Mouse (Mus musculus): ENCODE results near the gene Sptbn4.
"Not testable (repeated sequence)": the region's sequence is repeated elsewhere in the genome, so short reads cannot be mapped to it uniquely, and the experiment has no call there.

Gene Sptbn4

DNA sequence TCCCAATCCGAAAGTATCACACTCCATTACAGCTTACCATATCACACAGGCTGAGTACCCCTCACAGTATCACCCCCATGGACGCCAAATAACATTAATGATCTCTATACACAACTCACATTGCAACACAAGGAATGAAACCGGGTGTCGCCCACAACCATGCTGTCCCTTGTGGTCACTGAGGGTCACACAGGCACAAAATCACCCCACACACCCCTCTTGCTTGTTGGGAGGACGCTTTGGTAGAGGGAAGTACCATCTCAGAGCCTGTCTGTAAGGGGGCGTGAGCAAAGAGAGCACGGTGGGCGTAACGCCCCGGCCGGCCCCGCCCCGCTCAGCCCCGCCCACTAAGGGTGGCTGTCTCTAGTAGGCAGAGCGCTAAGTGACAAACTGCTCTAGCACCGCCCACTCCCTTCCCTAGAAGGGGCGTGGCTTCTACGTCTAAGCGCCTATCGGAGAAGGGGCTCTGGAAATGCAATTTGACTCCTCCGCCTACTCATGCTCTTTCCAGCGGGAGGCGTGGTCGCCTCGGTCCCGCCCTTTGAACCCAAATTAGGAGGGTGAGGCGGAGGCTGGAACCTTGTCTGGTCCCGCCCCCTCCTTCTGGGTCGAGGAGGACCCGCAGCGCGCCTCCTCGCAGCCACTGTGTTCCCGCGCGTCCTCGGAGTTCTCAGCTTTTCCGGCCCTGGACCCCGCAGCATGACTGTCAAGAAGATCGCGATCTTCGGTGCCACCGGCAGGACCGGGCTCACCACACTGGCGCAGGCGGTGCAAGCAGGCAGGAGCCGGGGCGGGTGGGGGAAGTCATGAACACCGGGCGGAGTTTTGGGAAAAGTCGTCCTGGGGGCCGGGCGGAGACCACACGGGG lies at the start of gene Sptbn4, which contains the start of gene Blvrb:
Sptbn4 (minus strand) TSS at position 268 of the 868 bp plus-strand sequence.
Blvrb (plus strand) TSS at position 560 of the 868 bp plus-strand sequence.
- DNase-seq, result peak; percentile 100

DNA sequence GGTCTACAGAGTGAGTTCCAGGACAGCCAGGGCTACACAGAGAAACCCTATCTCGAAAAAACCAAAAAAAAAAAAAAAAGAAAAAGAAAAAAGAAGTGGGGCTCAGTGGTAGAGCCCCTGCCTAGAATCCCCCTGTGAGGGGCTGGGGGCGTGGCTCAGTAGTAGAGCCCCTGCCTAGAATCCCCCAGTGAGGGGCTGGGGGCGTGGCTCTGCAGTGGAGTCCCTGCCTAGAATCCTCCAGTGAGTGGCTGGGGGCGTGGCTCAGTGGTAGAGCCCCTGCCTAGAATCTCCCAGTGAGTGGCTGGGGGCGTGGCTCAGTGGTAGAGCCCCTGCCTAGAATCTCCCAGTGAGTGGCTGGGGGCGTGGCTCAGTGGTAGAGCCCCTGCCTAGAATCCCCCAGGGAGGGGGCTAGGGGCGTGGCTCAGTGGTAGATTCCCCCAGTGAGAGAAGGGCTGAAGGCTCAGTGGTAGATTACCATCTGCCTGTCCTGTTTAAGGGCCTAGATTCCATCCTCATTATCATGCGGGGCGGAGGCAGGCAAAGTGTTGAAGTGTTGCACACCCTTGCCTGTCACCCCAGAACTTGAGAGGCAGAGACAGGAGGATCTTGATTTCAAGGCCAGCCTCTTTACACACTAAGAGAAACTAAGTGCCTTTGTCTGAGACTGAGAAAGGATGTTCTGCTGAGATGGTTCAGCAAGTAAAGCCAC lies 47.3 kb upstream of the Sptbn4 start:
- DNase-seq, result not testable (repeated sequence)

DNA sequence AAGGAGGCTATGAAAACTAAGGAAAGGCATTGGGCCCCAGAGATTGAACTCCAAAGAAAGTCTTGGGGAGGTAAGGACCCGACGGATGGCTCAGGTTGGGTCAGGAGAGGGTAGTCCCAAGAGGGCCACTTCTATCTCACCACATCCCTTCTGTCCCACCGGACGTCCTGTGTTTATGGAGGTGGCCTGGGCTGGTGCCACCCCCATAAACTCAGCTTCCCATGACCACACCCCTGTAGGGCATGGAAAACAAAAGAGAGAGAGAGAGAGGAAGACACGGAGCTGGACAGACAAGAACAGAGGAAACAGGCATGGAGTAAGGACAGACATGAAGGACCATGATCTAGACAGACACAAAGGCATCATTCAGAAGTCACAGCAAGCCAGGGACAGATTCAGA lies 46.0 kb upstream of the Sptbn4 start:
- no peak for DNase-seq

DNA sequence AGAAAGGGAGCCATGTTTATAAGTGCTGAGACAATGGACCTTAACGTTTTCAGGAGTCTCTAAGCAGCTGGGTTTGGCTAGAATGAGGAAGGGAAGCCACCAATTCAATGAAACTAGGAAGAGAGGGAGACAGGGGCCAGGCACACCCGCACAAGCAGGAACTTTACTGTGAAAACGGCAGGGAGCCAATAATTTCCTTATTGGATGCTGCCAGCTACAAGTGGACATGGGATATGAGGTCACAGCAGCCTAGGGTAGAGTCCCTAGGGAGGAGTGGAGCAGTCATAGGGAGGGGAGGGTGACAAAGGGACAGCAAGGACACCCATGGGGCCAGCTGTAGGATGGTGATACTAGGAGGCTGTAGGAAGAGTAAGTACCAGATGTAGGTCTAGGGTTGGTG lies 45.5 kb upstream of the Sptbn4 start:
- no peak for DNase-seq

DNA sequence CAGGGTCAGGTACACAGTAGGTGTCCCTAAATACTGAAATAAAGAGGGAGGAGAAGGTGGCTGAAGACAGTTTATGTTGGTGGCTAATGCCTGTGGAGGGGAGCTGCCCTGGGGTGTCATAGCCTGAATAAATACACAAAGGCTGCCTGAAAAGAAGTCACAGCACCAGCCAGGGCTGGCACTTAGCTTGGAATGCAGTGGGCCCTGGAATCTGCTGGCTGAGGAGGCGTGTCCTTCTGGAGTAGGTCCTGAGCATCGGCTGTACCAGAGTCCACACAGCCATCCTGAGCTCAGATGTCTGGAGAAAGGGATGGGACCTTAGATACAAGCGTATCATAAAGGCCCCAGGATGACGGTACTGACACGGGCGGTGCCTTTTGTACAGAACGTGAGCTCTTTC lies 44.4 kb upstream of the Sptbn4 start:
- no peak for DNase-seq

DNA sequence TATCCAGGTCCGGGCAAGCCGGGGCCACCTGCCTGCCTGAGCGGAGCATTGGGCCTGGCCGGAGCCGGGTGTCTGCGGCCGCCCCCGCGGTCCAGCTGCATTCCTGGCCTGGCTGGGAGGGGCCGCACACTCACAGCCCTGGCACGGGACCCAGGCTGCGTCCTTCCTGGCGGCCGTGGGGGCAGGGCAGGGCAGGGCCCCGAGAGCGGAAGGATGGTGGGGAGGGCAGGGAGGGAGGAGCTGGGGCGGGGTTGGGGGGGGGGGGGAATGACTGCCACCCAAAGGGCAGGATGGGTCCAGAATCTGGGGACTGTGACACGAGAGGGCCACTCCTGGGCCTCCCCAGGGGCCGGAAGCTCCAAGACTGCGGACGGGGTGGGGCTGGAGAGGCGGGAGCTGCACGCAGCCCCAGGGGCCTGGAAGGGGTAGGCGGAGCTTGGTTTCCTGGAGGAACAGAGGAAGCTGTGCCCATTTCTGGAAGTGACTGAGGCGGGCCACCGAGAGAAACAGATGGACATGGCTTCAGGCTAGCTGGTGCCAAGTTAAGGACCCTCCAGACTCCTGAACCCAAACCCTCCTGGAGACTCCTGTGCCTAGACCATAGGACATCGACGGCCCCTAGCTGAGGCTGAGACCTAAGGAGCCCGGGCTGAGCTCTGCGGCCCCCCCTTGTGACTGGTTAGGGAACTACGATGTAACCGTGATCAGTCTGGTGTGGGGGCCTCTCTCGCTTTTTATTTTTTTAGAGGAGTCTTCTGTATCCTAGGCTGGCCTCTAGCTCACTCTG lies 43.2 kb upstream of the Sptbn4 start:
- DNase-seq, result peak; percentile 91

DNA sequence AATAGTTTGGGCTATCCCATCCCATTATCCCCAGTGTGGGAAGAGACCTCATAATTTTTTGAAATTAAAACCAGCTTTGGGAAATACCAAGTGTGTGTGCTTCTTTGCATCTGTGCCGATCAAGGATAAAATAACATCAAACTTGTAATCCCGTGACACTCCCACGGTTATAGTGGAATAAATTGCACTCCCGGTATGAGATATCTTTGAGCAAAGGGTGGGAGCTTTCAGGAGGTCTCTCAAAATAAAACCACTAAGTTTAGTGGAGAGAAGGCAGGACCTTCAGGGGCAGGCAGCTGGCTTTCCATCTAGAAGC lies 42.7 kb upstream of the Sptbn4 start:
- DNase-seq, result no peak

DNA sequence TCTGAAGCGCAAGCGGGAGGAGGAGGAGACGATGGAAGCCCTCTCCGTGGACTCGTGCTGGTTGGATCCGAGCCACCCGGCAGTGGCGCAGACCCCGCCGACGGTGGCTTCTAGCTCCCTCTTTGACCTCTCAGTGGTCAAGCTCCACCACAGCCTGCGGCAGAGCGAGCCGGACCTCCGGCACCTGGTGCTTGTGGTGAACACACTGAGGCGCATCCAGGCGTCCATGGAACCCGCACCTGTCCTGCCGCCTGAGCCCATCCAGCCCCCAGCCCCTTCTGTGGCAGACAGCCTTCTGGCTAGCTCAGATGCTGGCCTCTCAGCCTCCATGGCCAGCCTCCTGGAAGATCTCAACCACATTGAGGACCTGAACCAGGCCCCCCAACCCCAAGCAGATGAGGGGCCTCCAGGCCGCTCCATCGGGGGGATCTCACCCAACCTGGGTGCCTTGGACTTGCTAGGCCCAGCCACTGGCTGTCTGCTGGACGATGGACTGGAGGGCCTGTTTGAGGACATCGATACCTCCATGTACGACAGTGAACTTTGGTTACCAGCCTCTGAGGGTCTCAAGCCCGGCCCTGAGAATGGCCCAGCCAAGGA lies 41.9 kb upstream of the Sptbn4 start:
- no peak for DNase-seq

DNA sequence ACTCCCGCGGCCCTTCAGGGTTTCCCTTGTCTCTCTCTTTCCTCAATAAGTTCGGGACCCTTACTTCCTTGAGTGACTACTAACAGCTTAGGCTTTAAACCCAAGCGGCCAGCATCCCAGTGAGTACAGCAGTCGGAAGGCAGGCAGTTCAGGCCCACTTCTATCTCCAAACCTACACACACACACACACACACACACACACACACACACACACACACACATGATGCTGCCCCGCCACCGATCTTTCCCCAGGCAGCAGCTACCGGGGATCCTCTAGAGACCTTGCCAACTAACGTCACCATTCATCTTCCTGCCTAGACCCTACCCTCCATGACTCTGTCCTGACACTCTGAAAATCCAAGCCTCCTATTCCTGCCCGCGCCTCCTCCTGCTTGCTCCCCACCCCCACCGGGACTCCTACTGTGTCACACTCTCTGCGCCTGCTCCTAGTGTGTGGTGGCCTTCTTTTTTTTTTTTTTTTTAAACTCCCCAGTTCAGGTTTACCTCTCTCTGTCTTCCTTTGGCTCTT lies 40.3 kb upstream of the Sptbn4 start:
- peak; percentile 49 for DNase-seq

DNA sequence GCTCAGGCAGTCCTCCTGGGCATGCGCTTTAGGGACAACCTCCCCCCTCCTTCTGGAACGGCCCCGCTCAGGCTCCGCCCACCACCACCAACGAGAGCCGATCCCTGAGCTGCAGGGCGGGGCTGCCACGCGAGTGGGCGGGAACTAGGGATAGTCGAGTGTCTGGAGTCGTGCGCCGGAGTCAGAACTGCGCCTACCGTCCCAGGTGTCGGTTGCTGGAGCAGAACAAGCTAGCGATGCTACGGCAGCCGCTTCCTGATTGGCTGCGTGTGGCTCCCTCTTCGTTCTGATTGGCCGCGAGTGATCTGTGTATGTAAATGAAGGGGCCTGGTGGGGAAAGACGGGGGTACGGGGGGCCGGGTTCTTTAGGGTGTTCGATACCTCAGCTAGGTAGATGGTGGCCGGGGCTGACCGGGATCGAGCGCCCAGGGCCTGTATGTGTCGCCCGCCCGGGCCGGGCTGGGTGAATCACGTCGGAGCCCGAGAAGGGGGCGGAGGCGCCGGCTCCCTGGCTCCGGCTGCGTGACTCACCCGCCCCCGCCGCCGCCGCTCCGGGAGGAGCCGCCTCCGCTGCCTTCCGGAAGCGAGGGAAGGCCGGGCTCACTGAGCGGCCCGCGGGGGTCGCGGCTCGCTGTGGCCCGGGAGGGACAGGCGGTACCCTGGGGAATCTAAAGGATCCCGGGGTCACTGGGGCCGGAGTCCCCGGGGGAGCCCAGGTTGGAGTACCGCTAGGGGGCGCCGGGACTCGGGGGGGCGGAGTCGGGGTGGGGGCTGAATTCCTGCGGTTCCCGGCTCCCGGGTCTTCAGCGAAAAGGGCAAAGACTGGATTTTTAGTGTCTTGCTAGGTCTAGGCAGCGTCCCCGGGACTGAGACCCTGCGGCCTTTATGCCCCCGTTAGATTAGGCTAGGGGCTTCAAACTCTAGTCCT lies 39.5 kb upstream of the Sptbn4 start, which contains the start of gene Sertad1:
Sertad1 (plus strand) TSS at position 141 of the 928 bp plus-strand sequence.
- DNase-seq, result peak; percentile 100

DNA sequence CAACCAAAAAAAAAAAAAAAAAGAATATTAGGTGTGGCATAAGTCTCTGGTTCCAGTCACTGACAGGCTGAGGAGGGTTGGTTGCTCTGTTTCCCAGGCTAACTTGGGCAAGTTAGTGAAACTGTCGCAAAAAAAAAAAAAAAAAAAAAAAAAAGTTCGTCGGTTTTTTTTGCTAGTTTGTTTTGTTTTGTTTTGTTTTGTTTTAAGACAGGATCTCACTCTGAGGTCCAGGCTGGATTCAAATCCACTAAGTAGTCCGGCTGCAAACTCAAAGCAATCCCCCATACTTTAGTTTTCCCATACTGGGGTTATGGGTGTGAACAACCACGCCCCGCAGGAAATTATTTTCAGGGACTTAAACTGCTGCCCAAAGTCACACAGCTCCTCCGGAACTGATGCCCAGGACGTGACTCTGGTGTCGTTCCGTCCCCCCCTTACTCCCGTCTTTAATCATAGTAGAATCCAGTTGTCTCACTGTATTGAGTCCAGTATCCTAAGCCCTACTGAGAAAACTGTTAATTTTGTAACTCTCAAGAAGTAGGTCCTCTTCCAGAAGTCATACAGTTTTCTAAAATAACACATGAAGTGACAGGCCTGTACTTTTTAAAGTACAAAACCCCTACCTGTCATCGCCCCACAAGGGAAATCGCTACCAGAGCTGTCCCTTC lies 38.8 kb upstream of the Sptbn4 start:
- DNase-seq, result peak; percentile 43

DNA sequence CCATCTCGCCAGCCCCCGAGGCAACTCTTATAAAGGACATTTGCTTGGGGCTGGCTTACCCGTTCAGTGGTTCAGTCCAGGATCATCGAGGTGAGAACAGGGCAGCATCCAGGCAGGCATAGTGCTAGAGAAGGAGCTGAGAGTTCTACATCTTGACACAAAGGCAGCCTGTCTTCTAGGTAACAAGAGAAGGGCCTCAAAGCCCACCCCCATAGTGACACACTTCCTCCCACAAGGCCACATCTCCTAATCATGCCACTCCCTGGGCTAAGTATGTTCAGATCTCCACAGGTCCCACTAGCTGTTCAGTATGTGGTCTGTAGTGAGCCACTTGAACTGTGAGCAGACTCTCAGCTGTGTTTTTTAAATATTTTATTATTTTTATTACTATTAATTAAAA lies 36.4 kb upstream of the Sptbn4 start:
- no peak for DNase-seq

DNA sequence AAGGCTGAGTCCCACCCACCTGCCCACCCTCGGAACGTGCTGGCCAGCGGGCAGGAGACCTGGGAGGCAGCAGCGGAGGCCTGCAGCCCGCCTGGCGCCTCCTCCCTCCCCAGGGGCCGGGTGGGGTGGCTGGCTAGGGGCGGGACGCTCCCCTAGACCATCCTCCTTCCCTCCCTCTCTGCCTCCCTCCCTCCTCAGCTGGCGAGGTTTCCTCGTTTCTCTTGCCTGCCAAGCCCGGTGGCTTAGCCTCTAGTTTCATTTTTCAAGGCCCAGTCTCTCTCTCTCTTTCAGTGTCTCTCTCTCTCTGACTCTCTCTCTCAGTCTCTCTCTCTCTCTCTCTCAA lies 34.1 kb upstream of the Sptbn4 start:
- peak; percentile 90 for DNase-seq

DNA sequence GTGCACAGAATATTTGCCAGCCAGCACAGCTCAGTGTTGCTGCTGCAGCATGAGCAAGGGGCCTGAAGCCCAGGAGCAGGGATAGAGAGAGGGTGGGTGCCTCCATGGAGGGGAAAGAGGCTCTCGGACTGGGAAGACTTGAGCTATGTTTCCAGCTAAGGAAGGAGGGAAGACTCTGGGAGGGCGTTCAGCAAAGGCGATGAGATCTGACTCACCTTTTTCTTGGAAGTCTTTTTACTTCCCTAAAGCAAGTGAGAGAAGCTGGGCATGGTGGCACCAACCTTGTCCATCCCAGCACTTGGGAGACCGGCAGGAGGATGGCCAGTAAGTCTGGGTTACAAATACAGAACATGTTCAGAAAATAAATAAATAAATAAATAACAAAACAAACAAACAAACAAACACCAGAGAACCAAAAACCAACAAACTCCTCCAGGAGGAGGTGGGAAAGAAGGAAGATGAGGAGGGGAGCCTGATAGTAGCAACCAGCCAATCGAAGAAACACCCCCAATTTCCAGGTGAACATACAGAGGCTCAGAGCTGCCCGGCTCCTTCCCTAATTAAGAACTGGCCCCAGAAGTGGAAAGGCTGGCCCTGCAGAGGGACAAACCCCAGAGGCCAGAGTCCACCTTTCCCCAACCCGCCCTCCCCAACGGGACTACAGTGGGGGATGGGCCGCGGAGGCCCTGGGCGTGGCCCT lies 33.6 kb upstream of the Sptbn4 start:
- no peak for DNase-seq

DNA sequence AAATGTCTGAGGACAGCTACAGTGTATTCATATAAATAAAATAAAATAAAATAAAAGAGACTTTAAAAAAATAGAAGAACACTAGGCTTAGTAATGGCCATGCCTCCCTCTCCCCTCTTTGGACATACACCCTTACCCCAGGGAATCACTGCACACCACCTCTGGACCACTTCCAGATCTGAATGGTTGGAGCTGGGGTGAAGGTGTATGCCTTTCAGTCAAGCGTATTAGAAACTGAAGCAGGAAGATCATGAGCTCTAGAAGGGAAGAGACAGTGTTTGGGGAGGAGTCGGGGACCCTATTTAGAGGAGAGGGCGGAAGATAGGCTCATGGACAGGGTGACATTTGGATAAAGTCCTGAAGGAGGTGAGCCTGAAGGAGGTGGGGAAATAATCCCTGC lies 33.0 kb upstream of the Sptbn4 start:
- no peak for DNase-seq

DNA sequence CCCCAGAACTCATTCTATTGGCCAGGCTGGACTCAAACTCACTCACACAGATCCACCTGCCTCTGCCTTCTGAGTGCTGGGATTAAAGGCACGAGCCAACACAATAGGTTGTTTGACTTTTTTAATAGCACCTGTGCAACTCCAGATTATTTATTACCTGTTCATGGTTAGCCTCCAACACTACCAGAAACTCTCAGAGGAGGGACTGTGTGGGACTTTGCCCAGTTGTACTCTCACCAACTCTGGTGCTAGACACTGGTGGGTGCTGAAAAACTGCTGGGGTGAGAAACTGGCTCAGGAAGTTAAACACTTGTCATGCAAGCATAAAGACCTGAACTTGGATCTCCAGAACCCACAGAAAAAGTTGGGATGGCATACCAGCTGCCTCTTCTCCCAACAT lies 32.3 kb upstream of the Sptbn4 start:
- DNase-seq, result no peak

DNA sequence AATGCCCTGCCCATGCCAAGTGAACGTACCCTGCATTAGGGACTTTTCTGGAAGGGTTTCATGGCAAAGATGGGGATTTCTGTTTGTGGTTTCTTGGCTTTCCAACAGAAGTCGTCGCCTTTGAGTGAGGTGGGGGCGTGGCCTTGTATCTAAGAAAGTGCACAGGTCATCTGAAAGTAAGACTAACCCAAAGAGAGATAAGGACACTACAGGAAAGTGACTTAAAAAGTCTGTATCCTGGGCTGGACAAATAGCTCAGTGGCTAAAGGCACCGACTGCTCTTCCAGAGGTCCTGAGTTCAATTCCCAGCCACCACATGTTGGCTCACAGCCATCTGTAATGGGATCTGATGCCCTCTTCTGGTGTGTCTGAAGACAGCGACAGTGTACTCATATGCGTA lies 31.1 kb upstream of the Sptbn4 start:
- no peak for DNase-seq

DNA sequence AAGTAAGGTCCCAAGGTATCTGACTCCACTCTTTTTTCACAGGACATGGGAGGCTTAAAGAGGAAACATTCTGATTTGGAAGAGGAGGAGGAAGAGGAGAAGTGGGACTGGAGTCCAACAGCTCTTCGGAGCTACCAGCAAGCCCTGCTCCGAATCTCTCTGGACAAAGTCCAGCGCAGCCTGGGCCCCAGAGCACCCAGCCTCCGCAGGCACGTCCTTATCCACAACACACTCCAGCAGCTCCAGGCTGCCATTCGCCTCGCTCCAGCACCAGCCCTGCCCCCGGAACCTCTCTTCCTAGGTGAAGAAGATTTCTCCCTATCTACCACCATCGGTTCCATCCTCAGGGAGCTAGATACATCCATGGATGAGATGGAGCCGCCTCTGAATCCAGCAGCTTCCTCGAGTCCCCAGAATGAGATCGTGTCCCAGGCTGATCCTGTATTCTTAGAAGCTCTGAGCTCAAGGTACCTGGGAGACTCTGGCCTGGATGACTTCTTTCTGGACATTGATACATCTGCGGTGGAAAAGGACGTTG lies 28.7 kb upstream of the Sptbn4 start:
- no peak for DNase-seq

DNA sequence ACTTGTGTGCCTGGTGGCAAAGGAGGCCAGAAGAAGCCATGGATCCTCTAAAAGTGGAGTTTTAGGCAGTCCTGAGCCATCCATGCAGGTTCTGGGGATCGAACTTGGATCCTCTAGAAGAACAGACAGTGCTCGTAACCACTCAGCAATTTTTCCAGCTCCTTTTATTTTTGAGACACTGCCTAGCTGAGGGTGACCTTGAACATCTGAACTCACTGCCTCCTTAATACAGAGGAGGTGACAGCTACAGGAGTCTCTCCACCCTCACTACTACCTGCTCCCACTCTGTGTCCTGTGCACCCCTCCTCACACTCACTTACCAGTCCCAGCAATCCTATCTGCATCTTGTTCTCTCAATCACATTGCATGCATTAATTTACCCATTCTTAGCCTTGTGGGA lies 28.1 kb upstream of the Sptbn4 start:
- DNase-seq, result no peak

DNA sequence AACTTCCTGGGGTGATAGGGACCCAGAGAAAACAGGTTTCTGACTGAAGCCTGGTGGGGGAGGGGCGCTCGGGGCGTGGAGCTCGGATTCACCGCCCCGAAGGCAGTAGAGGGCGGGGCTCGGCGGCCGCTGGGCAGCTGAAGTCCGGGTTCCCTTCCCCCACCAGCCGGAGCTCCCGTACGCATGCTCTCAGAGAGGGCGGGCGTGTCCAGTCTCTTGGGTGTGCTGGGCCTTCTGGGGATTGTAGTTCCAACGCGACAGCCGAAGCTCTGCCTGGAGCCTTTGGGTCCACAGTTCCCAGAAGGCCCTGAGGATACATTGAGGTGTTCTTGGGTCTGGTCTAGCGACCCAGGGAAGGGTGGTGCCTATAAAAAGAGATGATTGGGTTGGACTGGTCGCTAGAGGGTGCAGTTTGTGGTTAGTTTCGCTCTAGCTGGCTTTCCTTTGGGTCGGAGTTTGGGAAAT lies 27.0 kb upstream of the Sptbn4 start:
- peak; percentile 99 for DNase-seq
